Mouse (Mus musculus): ENCODE measurements around the gene Itm2b. TPM values are rescaled to one million over a fixed set of nuclear protein-coding genes. Genes with fewer than 3 reads are reported as not detected.

The Itm2b gene
- polyA plus RNA-seq, 1 experiment from 2014 or later, result 630 TPM

DNA sequence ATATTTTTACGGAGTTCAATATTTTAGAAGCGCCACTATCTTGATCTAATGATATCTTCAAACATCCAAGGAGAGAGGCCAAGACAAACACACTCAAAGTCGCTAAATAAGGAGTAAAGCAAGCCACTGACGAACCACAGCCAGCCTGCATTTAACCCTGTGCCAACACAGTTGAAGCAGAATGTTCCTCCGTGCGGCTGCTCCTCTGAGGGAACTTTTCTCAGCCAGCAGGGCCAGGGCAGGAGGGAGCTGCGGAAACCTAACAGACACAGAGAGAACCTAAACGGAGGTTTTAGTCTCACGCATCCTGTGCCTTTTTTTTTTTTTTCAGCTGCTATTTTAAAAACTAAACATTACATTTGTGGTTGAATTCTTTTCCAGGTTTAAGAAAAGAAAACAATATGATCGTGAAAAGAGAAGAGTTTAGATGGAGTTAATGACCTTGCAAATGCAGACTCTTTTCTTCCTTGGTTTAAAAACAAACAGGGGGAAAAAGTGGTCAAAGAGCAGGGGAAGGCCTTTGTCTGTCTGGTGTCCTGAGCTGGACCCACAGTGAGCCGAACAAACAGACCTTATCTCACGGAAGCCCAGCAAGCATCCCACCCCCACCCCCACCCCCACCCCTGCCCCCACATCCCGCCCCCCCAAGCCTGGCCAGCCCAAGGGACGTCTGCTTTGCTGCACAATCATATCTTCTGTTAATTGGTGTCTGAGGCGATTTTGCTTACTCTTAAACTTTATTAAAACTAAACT, 15.0 kb upstream of the Itm2b start:
- H3K9ac ChIP-seq (replicated peaks; ENCODE audit: low read depth, low read length), result no peak overlapping the region
- no peak; the same call in 1 of the 2 replicates for ATAC-seq
- H3K4me1 ChIP-seq (replicated peaks; ENCODE audit: control insufficient read depth, insufficient read depth, low read length), result peaks cover 4% of the 10 kb centered on the region; the same call in 1 of the 2 replicates
- WGBS, result 23% methylated on average over 15 of the region's 15 CpGs
- H3K4me2 ChIP-seq (ENCODE audit: low read length), result no peak overlapping the region
- H3K27me3 ChIP-seq (replicated peaks; ENCODE audit: control insufficient read depth, insufficient read depth, low read length), result no peaks in the 10 kb centered on the region
- no peak overlapping the region for H3K27ac ChIP-seq (ENCODE audit: low read length)
- no peaks in the 10 kb centered on the region for H3K36me3 ChIP-seq (ENCODE audit: control insufficient read depth, insufficient read depth)
- no peaks in the 10 kb centered on the region for H3K9me3 ChIP-seq (ENCODE audit: control insufficient read depth, low read length)
- H3K4me3 ChIP-seq (replicated peaks; ENCODE audit: low read length), result no peak overlapping the region

DNA sequence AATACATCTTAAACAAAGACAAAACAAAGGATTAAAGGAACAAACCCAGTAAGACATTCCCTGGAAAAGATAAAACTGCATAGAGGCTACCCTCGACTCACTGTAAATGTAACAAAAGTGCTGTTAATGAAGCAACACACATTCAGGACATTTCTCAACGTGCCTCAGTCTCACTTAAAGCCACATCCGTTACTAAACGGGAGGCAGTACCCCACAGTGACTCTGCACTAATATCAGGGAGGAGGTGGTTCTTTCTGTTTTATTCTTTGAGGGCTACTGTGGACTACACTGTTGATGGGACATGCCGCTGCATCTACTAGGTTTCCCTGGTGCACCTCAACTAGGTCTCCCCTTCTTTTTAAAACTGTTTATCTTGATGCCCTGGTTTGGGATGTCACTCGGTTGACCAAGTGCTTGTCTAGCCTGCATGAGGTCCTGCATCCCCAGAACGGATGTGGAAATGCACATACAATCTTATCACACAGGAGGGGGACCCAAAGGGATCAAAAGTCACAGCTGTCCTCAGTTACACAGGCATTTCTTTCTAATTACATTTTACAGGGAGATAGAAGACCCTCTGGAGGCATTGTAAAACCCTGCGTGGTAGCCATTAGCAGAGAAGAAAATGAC, 13.4 kb upstream of the Itm2b start:
- Histone ChIP-seq H3K9me3 (ENCODE audit: control insufficient read depth, low read length) (no peaks in the 10 kb centered on the region), H3K4me1 (replicated peaks; ENCODE audit: control insufficient read depth, insufficient read depth, low read length) (peaks cover 4% of the 10 kb centered on the region; the same call in 1 of the 2 replicates), H3K27ac (ENCODE audit: low read length) (no peak overlapping the region), H3K4me2 (ENCODE audit: low read length) (no peak overlapping the region), H3K9ac (replicated peaks; ENCODE audit: low read depth, low read length) (no peak overlapping the region), H3K27me3 (replicated peaks; ENCODE audit: control insufficient read depth, insufficient read depth, low read length) (no peaks in the 10 kb centered on the region), H3K4me3 (replicated peaks; ENCODE audit: low read length) (no peak overlapping the region), H3K36me3 (ENCODE audit: control insufficient read depth, insufficient read depth) (no peaks in the 10 kb centered on the region)
- no peak for ATAC-seq
- WGBS, result 82% methylated on average over 8 of the region's 8 CpGs

DNA sequence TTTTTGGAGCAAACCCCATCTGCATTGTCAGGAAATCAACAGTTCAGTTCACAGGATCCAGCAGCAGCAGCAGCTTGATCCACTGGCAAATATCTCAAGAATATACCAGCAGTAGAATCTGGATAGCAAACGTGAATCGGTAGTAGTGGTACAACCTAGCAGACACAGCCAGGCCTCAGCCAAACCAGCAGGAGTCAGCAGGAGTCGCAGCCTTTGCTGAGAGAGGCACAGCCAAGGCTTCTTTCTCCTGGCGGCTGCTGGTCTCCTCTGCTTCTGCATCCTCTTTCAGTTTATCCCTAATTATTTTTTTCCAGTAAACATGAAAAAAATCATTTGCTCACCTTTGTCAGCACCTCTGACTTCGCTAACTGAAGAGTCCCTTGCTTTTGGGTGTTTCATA, 10.7 kb upstream of the Itm2b start:
- 49% methylated on average over 5 of the region's 5 CpGs for WGBS
- no peak for ATAC-seq
- H3K27ac ChIP-seq (ENCODE audit: low read length), result no peak overlapping the region
- no peak overlapping the region for H3K4me2 ChIP-seq (ENCODE audit: low read length)
- H3K9me3 ChIP-seq (ENCODE audit: control insufficient read depth, low read length), result no peaks in the 10 kb centered on the region
- H3K4me1 ChIP-seq (replicated peaks; ENCODE audit: control insufficient read depth, insufficient read depth, low read length), result 0 out of 2 replicates have a peak, but pooled peaks cover 2% of the 10 kb centered on the region
- no peak overlapping the region for H3K9ac ChIP-seq (replicated peaks; ENCODE audit: low read depth, low read length)
- no peaks in the 10 kb centered on the region for H3K27me3 ChIP-seq (replicated peaks; ENCODE audit: control insufficient read depth, insufficient read depth, low read length)
- H3K4me3 ChIP-seq (replicated peaks; ENCODE audit: low read length), result no peak overlapping the region
- no peaks in the 10 kb centered on the region for H3K36me3 ChIP-seq (ENCODE audit: control insufficient read depth, insufficient read depth)

DNA sequence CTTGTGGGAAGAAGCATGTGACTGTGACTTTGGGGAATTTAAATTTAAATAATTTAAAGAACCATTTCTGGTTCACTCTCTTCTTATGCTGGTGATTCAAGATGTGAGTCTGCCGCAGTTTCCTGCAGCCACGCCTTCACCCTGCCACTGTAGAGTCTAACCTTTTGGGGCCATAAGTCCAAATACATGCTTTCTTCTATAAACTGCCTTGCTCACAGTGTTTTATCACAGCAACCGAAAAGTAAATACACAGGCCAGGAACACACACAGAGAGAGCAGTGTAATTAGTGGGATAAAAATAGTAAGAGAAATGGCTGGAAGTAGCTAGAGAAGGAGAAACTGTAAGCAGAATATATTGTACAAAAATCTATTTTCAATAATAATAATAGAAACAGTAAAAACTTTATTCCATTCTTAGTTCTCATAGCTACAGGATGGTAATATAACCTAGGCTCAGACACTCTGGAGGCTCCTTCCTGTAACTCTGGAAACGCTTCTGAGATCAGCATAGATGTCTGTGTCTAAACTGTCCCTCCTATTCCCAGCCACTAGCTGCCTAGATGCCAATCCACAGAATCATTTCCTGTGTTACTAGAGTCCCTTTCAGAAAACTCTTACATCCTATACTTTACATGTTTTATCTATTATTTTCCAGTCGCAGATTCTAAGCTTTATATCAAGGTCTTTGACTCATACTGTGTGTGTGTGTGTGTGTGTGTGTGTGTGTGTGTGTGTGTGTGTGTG, 9.3 kb upstream of the Itm2b start:
- no peak for ATAC-seq
- Histone ChIP-seq H3K27me3 (replicated peaks; ENCODE audit: control insufficient read depth, insufficient read depth, low read length) (no peaks in the 10 kb centered on the region), H3K4me2 (ENCODE audit: low read length) (no peak overlapping the region), H3K4me3 (replicated peaks; ENCODE audit: low read length) (no peak overlapping the region), H3K9ac (replicated peaks; ENCODE audit: low read depth, low read length) (no peak overlapping the region), H3K4me1 (replicated peaks; ENCODE audit: control insufficient read depth, insufficient read depth, low read length) (no peaks in the 10 kb centered on the region), H3K27ac (ENCODE audit: low read length) (no peak overlapping the region), H3K9me3 (ENCODE audit: control insufficient read depth, low read length) (no peaks in the 10 kb centered on the region), H3K36me3 (ENCODE audit: control insufficient read depth, insufficient read depth) (no peaks in the 10 kb centered on the region)
- 86% methylated on average over 5 of the region's 5 CpGs for WGBS

DNA sequence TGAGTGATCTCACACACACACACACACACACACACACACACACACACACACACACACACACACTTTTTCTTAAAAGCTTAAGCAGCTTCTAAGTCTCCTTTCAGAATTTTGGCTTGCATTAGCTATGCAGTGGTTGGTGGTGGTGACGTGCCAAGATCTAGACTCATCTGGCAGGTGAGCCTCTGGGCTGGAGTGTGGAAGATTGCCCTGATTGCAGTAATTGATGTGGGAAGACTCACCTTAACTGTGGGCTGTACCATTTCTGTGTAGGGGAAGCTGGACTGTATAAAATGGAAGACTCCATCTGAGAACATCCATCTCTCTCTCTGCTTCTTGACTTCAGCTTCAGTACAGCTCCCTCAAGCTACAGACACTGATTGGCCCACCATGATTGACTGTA, 6.4 kb upstream of the Itm2b start:
- Histone ChIP-seq H3K27ac (ENCODE audit: low read length) (no peak overlapping the region), H3K4me1 (replicated peaks; ENCODE audit: control insufficient read depth, insufficient read depth, low read length) (peaks cover 3% of the 10 kb centered on the region; the same call in 1 of the 2 replicates), H3K27me3 (replicated peaks; ENCODE audit: control insufficient read depth, insufficient read depth, low read length) (no peaks in the 10 kb centered on the region), H3K9me3 (ENCODE audit: control insufficient read depth, low read length) (no peaks in the 10 kb centered on the region), H3K9ac (replicated peaks; ENCODE audit: low read depth, low read length) (no peak overlapping the region), H3K4me3 (replicated peaks; ENCODE audit: low read length) (no peak overlapping the region), H3K36me3 (ENCODE audit: control insufficient read depth, insufficient read depth) (no peaks in the 10 kb centered on the region), H3K4me2 (ENCODE audit: low read length) (no peak overlapping the region)
- 100% methylated on average over 1 of the region's 1 CpGs for WGBS
- ATAC-seq, result no peak

DNA sequence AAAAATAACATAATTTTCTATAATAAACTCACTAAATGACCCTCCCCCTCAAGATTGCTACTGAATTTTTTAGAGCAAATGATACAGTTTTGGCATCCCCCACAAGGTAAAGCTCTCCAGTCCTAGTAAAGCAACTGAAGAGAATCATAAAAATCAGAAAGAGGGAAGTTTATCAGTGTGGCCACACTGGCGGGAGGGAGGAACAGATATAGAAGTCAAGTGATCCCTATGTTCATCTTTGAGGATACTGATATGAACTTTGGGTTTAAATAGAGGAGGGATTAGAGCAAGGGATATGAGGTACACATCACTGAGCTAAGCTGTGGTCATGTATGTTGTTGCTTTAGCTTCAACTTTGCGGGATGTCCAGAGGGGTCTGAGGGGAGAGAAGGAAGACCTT, 5.1 kb upstream of the Itm2b start:
- Histone ChIP-seq H3K4me1 (replicated peaks; ENCODE audit: control insufficient read depth, insufficient read depth, low read length) (peaks cover 9% of the 10 kb centered on the region), H3K4me3 (replicated peaks; ENCODE audit: low read length) (no peak overlapping the region), H3K27ac (ENCODE audit: low read length) (no peak overlapping the region), H3K36me3 (ENCODE audit: control insufficient read depth, insufficient read depth) (no peaks in the 10 kb centered on the region), H3K9me3 (ENCODE audit: control insufficient read depth, low read length) (no peaks in the 10 kb centered on the region), H3K27me3 (replicated peaks; ENCODE audit: control insufficient read depth, insufficient read depth, low read length) (no peaks in the 10 kb centered on the region), H3K4me2 (ENCODE audit: low read length) (no peak overlapping the region), H3K9ac (replicated peaks; ENCODE audit: low read depth, low read length) (no peak overlapping the region)
- no peak for ATAC-seq
- 96% methylated on average over 2 of the region's 2 CpGs for WGBS

DNA sequence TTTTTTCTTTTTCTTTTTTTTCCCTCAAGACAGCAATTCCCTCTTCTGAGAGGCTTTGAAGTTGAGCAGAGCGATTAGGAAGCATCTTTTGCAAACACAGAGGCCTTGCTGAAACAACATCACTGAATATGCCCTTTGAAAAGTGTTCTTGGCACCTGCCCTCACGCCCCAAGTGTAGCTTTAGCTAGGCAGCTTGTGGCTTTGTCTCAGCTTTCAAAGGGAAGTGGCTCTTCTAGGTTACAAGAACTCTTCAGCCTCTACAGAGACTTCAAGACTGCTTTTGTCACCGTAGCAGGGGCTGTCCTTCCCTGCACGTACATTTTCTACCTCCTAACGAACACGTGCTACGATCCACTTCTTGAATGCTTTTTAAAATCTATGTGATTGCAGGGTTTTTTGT, 4.0 kb upstream of the Itm2b start:
- Histone ChIP-seq H3K9me3 (ENCODE audit: control insufficient read depth, low read length) (no peaks in the 10 kb centered on the region), H3K9ac (replicated peaks; ENCODE audit: low read depth, low read length) (no peak overlapping the region), H3K4me2 (ENCODE audit: low read length) (no peak overlapping the region), H3K36me3 (ENCODE audit: control insufficient read depth, insufficient read depth) (no peaks in the 10 kb centered on the region), H3K4me1 (replicated peaks; ENCODE audit: control insufficient read depth, insufficient read depth, low read length) (peaks cover 9% of the 10 kb centered on the region), H3K27ac (ENCODE audit: low read length) (no peak overlapping the region), H3K4me3 (replicated peaks; ENCODE audit: low read length) (no peak overlapping the region), H3K27me3 (replicated peaks; ENCODE audit: control insufficient read depth, insufficient read depth, low read length) (no peaks in the 10 kb centered on the region)
- 20% methylated on average over 7 of the region's 7 CpGs for WGBS
- ATAC-seq, result no peak

DNA sequence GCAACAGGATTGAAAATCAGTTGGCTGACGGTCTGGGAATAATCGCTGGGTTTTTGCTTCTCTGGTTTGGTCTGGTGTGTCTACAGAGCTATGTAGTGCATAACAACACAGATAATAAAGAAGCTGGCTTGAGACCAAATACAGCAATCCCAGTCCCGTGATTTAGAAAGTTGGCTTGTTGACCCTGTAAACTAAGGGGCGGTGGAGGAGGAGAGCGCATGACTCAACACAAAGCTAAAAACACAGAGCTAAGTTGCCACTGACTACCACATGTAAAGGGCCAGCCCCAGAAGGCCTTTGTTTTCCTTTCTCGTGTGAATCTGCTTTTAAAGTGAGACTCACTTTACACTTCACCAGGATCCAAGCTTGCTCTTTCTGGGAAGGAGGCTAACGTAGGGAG, 3.5 kb upstream of the Itm2b start:
- no peak overlapping the region for H3K4me3 ChIP-seq (replicated peaks; ENCODE audit: low read length)
- H3K27me3 ChIP-seq (replicated peaks; ENCODE audit: control insufficient read depth, insufficient read depth, low read length), result no peaks in the 10 kb centered on the region
- 37% methylated on average over 7 of the region's 7 CpGs for WGBS
- no peaks in the 10 kb centered on the region for H3K36me3 ChIP-seq (ENCODE audit: control insufficient read depth, insufficient read depth)
- no peak overlapping the region for H3K27ac ChIP-seq (ENCODE audit: low read length)
- no peak overlapping the region for H3K9ac ChIP-seq (replicated peaks; ENCODE audit: low read depth, low read length)
- H3K4me1 ChIP-seq (replicated peaks; ENCODE audit: control insufficient read depth, insufficient read depth, low read length), result peaks cover 9% of the 10 kb centered on the region
- no peak overlapping the region for H3K4me2 ChIP-seq (ENCODE audit: low read length)
- no peak for ATAC-seq
- H3K9me3 ChIP-seq (ENCODE audit: control insufficient read depth, low read length), result no peaks in the 10 kb centered on the region

DNA sequence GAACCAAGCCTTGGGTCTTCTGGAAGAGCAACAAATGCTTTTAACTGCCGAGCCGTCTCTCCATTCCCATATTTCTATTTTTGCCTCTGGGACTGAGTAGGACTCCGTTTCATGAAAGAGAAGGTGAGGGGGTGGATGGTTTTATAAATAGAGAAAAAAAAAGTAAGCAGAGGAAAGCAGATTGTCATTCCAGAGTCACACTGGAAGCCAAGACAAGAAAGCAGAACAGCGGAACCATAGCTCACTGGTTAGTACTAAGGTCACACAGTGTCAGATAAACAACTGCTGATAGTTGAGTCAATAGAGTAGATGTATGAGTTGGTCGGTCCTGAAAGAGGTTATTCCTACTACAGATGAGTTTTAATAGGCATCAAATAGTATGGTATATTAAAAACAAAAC, 1.4 kb upstream of the Itm2b start:
- WGBS, result 89% methylated on average over 5 of the region's 5 CpGs
- Histone ChIP-seq H3K36me3 (ENCODE audit: control insufficient read depth, insufficient read depth) (no peaks in the 10 kb centered on the region), H3K27me3 (replicated peaks; ENCODE audit: control insufficient read depth, insufficient read depth, low read length) (no peaks in the 10 kb centered on the region), H3K4me1 (replicated peaks; ENCODE audit: control insufficient read depth, insufficient read depth, low read length) (peaks cover 28% of the 10 kb centered on the region), H3K9me3 (ENCODE audit: control insufficient read depth, low read length) (no peaks in the 10 kb centered on the region), H3K27ac (ENCODE audit: low read length) (no peak overlapping the region), H3K4me3 (replicated peaks; ENCODE audit: low read length) (no peak overlapping the region), H3K4me2 (ENCODE audit: low read length) (no peak overlapping the region), H3K9ac (replicated peaks; ENCODE audit: low read depth, low read length) (no peak overlapping the region)
- no peak for ATAC-seq

Measured in forebrain, embryonic 16.5 days (tissue).